Mouse (Mus musculus) c-Kit-positive CD71-positive TER-119-negative erythroid progenitor cells, embryonic 14.5 days (primary cell): ENCODE measurements at regions not wholly inside any gene's neighbourhood (a gene's known extent, or its start where the extent isn't known, plus 50 kb on each side); places are given as distances from the start of the nearest gene placed in this dataset.

ENCODE experiments used
- DNase-seq: peaks from one replicate; pipeline ENCODE4 v3.0.0-alpha.2; 2013; ENCODE audit warnings: low read depth

DNA sequence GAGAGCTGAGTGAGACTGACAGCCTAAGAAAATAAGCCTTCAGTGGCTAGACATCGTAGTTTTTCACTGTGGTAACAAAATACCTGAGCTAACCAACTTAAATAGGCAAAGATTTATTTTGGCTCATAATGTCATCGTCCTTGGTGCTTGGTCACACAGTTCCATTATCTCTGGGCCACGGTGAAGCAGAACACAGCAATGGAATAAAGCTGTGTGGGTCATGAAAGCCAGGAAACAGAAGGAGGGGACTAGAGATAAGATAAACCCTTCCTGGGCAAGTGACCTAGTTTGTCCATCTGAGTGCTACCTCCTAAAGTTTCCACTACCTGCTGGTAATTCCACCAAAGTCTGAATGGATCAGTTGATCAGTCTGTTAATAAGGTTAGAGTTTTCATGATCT lies 134.8 kb upstream of the Gm5129 start:
- DNase-seq, result no peak

DNA sequence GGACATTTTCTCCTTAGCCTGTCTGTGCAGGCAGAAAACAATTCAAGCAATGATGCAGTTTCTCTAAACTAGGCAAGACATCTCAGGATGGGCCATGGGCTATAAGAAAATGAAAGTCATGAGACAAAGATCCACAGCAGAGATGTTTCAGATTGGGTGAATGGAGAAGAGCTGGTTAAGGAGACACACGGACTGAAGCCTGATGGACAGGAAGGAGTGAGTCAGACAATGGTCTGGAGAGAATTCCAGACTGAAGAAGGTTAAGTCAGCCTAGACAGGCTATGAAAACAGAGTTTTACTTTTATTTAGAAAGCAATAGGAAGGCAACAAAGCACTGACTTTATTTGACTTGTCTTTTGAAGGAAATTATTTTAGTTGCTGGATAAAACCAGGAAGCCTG lies 137.5 kb upstream of the Il6 start:
- DNase-seq, result no peak

DNA sequence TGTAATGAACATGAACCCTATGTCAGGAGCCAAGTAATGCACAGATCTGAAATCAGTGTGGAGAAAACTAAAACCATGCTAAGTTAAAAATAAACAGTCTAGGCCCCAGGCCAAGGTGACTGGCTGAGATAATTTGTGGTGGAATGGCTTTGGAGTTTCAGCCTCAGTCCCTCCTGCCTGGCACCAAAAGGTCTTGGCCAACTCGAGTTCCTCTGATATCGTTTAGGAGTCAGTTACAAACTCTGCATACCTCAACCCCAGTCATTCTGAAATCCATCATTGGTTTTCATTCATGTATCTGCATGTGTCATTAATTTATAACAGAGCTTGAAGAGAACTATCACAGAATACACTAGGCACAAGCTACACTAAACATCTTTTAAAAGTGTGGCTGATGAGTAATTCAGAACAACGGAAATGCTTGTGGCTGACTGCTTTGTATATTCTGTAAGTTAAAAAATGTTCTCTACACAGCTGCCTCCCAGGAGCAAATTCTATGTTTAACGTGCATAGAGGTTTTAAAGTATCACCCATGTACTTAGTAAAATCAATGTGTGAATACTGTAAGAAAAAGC lies 125.6 kb upstream of the Il6 start:
- no peak for DNase-seq

DNA sequence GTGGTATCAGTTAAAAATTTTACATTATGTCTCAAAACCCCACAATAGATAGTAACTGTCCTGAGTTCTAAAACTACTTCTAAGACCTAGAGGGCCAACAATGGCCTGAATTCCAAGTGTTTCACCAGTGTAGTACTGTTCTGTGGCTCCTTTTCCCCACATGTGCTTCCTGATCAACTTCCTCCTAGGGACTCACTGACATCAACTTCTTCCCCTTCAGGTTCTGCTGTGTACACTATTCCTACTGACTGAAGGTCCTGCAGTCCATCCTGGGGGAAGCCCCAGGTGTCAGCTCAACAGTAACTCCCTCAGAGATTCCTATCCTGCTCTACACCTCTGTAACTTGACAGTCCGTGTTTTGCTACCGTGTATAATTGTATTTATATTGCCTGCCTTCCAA lies 120.6 kb upstream of the Il6 start:
- no peak for DNase-seq

DNA sequence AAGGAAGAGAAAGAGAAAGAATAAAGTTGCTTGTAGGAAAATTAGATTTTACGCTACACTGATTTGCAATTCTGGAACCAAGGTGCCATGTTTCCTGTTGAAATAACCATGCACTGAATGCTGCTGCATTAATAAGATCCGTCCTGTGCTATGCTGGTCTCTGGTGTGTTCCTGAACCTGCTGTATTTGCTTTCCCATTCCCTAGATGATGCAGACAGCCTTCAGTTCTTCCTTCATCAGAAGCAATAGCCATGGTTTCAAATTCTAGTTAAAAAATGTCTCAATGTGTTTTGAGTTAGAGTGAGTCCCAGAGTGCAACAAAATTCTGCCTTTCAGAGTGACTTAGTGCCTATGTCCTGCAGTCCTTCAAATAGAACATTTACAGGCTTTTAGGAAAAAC lies 120.1 kb upstream of the Il6 start:
- DNase-seq, result no peak

DNA sequence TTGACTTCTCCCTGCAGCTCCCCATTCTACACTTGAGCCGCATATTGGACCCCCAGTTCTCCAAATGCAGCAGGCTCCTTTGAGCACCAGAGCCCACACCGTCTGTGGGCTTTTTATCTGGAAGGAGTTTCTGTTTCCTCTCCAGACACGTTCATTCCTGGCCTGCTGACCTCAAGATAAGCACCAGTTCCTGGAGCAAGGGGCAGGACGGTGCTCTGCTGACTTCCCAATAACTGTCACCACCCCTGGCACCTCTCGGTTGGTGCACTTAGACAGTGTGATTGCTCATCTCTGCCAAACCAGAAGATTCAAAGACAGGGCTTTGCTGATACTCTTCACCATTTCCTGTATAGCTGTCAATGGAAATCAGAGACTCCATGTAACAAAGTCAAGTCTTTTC lies 119.1 kb upstream of the Il6 start:
- DNase-seq, result peak; percentile 55

DNA sequence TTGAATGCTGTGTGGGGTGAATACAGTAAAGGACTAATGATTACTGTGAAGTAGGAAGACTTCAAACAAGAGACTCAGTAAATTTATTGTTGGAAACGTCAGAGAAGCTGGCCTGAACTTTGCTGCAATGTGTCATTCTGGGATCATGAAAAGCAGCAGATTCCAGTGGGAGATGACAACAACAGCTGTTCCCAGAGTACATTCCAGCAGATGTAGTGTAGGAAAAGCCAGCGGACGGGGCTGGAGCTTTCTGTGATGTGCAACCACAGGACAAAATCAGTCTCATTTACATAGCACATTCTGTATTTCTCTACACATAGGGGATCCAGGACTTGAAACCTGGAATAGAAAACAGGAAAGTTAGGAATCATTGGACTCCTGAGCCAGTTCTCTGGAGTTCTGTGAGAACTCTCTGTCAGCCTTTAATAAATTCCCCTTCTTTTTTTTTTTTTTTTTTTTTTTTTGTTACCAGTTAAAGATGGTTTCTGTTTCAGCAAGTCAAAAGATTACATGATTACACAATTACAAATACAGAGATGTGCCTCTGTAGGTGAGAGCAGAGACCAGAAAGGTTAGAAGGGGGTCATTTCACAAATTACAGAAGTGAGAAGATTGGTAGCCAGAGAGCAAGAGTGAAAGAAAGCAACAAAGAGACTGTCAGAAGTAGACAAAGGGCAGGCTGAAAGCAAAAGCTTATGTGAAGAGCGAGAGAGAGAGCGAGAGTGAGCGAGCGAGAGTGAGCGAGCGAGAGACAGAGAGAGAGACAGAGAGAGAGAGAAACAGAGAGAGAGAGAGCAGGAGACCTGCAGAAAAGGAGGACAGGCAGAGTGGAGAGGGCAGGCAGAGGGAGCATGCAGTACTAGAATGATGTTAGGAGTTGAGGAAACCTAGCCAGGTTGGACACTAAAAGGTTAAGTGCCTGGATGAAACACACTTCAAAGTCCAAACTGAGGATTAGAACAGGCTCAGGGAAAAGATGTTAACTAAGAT lies 118.0 kb upstream of the Il6 start:
- DNase-seq, result no peak

DNA sequence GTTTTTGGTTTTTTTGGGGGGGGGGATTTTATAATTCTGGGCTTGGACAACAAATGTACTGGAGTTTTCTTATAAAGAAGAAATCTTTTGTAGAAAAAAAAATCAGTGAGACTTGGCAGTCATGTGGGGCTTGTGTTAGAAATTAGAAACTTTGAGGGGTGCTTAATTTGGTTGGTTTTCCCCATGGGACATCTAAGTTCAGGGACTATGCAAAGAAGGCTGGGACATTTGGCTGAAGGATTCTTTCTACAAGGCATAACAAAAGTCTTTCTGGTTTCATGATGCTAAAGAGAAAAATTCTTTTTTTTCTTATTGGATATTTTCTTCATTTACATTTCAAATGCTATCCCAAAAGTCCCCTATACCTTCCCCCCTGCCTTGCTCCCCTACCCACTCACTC lies 115.3 kb upstream of the Il6 start:
- DNase-seq, result no peak

DNA sequence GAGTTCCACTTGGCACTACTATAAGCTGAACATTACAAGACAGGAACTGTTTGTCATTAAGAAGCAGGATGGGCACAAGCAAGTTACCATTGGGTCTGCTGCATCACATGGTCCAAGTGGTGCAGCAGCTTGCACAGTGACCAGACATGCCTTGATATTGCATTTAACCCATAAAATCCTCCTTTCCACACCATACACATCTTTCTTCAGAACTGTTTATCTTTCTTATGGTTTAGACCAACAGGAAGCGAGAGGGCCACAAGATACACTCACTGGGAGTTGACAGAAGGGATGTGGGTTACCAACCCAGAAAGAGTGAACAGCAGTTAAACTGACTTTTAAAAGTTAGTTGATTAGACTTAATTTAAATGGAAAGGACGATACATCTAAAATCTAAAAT lies 111.2 kb upstream of the Il6 start:
- DNase-seq, result no peak

DNA sequence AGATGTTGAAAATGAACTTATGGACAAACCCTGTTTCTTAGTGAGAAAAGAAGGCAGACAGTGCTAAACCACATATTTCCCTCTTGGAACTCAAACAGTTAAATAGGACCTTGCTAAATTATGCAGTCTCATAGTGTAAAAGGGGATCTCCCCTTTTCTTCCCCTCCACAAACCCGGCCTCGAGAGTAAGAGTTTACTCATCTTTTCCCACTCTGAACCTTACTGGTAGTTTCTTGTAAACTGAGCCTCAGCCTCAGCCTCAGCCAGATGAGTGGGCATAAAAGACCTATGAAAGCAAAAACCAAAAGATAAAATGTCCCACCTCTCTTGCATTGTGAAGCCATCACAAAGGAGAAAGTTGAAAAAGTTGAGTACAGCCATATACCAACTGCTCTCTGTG lies 92.6 kb upstream of the Il6 start:
- DNase-seq, result no peak

DNA sequence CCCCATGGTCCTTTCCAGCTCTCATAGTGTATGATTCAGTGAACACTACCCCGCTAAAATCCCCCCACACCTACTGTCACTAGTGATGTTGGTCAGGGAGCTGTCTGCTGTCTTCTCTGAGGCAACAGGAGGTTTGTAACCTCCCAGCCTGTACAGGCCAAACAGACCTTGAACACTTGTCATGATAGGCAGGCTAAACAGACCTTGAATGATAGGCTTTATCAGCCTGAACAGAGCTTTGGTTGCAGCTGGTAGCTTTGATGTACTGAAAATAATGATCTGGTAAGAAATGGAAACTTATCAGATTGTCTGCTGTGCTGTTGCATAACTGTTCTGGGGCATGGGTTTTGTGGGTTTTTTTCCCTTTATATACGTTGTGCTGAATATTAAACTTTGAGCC lies 87.4 kb upstream of the Il6 start:
- peak; percentile 36 for DNase-seq

DNA sequence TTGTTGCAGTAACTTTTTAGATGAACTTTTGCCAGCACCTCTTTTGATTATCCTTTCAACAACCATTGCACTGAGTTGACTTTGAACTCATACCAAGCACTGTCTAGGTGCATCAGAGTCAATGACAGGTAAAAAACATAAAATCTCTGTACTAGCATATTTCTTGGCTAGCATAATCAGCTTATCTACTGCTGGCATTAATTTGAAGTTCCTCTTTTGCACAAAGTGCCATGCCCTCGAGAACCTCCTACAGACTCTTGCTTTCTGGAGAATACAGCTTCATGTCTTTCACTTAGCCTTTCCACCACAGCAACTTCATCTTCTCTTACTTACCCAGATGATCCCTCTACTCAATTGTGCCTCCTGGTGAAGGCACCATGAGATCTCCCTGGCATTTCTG lies 85.3 kb upstream of the Il6 start:
- no peak for DNase-seq

DNA sequence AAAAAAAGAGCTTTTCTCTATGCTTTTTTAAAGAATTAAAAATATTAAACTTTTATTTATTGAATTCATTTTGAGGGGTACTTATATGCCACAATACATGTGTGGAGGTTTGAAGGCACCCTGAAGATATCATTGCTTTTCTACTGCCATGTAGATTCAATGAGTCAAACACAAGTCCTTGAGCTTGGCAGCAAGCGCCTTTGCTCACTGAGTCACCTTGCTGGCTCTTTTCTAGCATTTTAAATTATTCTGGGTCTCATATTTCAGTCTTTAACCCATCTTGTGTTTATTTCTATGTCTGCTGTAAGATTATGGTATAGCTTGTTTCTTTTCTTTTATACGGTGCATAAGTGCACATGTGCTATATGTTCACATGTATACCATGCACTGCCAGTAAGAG lies 83.5 kb upstream of the Il6 start:
- DNase-seq, result no peak

DNA sequence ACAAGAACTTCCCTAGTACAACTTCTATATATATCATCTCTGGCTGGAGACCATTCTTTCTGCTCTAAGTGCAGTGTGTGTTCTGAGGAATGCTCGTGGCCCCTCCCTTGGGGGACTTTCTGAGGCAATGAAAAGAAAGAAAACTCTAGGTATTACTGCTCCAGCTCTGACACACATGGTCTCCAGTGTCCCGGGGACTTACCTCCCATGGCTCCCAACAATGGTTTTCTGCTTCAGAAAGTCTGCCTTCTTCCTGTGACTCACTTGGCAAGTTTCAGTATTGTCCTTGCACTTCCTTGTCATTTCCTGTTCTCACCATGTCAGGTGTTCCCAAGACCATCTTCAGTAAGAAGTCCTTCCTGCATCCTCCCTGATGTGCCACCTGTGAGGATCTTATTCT lies 65.7 kb upstream of the Il6 start:
- no peak for DNase-seq

DNA sequence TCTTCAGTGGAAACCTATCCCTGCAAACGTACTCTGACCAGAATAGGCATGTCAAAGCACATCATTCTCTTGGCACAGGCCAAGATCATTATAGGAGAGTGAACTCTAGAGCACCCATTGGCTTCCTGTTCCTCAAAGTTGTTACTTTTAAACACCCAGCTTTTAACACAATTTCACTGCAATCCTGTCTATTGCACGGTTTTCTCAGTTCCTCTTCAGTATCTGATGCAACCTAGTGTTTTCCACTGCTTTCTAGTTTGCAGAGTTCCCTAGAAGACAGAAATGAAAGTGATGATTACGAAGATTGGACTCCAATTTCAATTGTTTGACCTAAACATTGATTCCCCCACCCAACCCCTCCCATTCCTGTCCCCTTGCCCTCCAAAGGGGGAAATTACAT lies 64.8 kb upstream of the Il6 start:
- DNase-seq, result no peak

DNA sequence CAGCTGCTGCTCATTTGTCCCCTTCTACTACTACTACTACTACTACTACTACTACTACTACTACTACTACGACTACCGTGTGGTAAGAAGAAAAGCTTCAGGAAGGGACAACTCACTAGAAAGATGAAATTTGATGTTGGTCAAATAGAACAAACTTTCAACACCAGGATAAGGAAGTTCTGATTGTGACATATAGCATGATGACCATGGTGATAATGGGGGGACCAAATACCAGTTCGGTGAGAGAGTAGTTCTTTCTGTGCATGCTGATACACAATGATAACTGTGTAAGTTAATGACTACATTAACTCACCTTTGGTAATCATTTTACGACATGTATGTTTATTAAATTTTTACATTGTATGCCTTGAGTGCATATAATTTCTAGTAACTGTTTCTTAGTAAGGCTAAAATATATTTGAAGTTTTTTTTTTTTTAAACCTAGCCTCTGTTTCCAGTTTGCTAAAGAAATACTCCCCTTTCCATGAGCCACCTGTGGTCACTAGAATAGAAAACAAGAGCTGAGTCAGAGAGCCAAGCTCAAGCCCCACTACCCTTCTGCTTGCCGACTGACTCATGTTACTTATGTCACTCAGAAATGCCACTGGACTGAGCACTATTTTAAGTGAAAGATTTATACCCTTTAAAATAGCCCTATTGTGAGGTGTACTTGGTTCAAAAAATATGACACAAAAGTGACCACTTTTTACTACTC lies 62.3 kb upstream of the Il6 start:
- DNase-seq, result no peak

DNA sequence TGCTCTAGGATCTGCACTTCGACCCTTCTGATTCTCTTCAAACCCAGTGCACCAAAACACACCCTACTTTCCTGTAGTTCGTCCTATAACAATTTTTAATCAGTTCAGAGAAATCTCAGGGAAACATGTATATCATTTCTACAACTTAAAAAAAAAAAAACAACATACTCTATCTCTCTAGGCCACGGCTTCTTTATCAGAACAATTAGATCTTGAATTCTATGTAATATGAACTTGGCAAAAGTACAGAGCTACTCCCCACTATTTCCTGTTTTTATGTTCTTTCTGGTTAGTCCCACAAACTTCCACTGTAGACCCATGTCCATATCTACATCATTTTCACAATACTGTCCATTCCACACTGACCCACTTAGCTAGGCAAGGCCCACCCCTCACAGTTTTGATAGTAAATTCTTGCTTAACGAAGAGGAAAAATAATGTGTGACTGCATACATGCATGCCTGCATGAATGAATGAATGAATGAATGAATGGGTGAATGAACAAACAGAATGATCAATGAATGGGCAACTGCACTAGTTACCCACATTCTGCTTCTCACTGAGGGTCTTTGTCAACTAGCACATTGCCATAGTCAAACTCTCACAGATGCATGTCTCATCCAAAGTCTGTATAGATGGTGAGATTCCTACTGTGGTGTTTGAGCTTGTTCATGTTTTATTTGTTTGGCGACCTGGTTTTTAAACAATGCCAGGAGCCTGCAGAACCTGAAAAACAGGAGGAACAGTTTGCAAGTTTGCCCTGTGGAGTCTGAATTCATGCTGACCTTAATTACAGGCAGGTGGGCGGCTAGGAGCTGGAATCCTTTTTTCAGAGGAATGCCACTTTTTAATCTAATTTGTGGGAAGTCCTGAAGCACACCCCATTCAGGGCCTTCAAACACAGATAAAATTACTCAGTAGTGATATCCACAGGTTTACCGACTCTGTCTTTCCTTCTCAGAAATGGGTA lies 61.2 kb upstream of the Il6 start:
- DNase-seq, result no peak
